Mouse (Mus musculus) CD4-positive, CD25-positive, alpha-beta regulatory T cell (primary cell): ENCODE measurements around the gene Cers4. TPM values are rescaled to one million over a fixed set of nuclear protein-coding genes. Genes with fewer than 3 reads are reported as not detected.

Experiments used
- polyA plus RNA-seq: library from polyadenylated mRNA; unstranded; fragments of 100-300 nt; shearing (Covaris generic); gene quantifications from one replicate; pipeline ENCODE4 v1.2.1, GENCODE M21; 2017

The Cers4 gene
- polyA plus RNA-seq = 54.1 TPM

GRCm38 (mm10) chr8:4492851-4493685, at the start of gene Cers4:
Cers4 (plus strand) TSS chr8:4493026.

Other genes with a start within 250 kb of the Cers4 start
- gene Tgfbr3l, start 244.8 kb upstream of the Cers4 start, polyA plus RNA-seq = 14.3 TPM
- 33.5 TPM for gene Snapc2, start 239.9 kb upstream of the Cers4 start, polyA plus RNA-seq
- 0.44 TPM for gene Ctxn1, start 233.8 kb upstream of the Cers4 start, polyA plus RNA-seq
- 60.4 TPM for gene Timm44, start 217.1 kb upstream of the Cers4 start, polyA plus RNA-seq
- gene Ccl25, start 167.8 kb upstream of the Cers4 start, polyA plus RNA-seq = 17.5 TPM
- gene Elavl1, start 167.6 kb upstream of the Cers4 start, polyA plus RNA-seq = 205 TPM
- 22.2 TPM for gene Zfp958, start 120.1 kb downstream of the Cers4 start, polyA plus RNA-seq